Mouse (Mus musculus): ENCODE measurements around the gene Keg1. TPM values are rescaled to one million over a fixed set of nuclear protein-coding genes. Genes with fewer than 3 reads are reported as not detected.
"Not testable (repeated sequence)": the region's sequence is repeated elsewhere in the genome, so short reads cannot be mapped to it uniquely, and the experiment has no call there.

The Keg1 gene
- polyA plus RNA-seq, 1 experiment from 2014 or later = not detected

DNA sequence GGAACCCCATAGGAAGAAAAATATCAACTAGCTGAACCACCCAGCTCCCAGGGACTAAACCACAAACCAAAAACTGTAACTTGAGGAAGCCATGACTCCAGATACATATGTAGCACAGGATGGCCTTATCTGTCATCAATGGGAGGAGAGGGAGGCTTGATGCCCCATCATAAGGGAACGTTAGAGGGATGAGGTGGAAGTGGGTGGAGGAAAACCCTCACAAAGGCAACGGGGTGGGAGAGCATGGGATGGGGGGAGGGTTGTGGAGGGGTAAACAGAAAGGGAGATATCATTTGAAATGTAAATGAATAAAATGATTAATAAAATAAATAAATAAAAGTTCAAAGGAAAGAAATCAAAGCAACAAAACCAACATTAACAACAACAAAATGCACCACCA is 24.9 kb downstream of the Keg1 start:
- no peak overlapping the region for H3K4me2 ChIP-seq (replicated peaks)
- WGBS = 84% methylated on average over 2 of the region's 2 CpGs

DNA sequence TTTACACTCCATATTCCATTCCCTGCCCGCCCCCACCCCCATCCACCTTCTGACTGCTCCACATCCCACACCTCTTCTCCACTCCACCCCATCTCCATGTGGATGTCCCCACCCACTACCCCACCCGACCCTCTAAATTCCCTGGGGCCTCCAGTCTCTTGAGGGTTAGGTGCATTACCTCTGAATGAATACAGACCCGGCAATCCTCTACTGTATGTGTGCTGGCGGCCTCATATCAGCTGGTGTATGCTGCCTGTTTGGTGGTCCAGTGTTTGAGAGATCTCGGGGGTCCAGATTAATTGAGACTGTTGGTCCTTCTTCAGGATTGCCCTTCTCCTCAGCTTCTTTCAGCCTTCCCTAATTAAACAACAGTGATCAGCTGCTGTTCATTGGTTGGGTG is 25.3 kb downstream of the Keg1 start:
- not testable (repeated sequence) for H3K4me3 ChIP-seq; H3K27me3 ChIP-seq (replicated peaks); H3K4me1 ChIP-seq; ATAC-seq (ENCODE audit: low FRiP score, low read depth); H3K9me3 ChIP-seq; H3K36me3 ChIP-seq; H3K4me2 ChIP-seq (replicated peaks); H3K27ac ChIP-seq; H3K9ac ChIP-seq
- 81% methylated on average over 5 of the region's 5 CpGs for WGBS

More for the DNA sequence above, 24.9 kb downstream of the Keg1 start:
- Histone ChIP-seq H3K36me3 (no peaks in the 10 kb centered on the region), H3K4me1 (no peaks in the 10 kb centered on the region), H3K27ac (no peak overlapping the region), H3K4me3 (no peak overlapping the region), H3K9ac (no peak overlapping the region), H3K9me3 (no peaks in the 10 kb centered on the region), H3K27me3 (replicated peaks) (no peaks in the 10 kb centered on the region)
- no peak for ATAC-seq (ENCODE audit: low FRiP score, low read depth)

DNA sequence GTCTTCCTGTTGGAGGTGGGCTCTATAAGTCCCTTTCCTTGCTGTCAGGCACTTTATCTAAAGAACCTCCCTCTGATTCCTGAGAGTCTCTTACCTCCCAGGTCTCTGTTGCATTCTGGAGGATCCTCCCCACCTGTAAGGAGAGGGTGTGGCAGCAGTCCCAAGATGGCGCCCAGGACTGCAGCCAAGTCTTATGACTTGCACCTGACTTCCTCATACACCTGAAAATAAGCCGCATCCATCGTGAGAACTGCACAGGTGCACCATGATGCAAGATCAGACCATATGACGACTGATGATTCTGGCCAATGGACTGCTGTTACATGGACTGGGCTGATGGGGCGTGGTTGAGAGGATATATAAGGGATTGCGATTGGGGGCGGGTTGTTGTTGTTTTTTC is 26.0 kb downstream of the Keg1 start:
- ATAC-seq (ENCODE audit: low FRiP score, low read depth); H3K27me3 ChIP-seq (replicated peaks); H3K36me3 ChIP-seq; H3K4me1 ChIP-seq; H3K4me3 ChIP-seq; H3K4me2 ChIP-seq (replicated peaks); H3K9ac ChIP-seq; H3K27ac ChIP-seq; H3K9me3 ChIP-seq: not testable (repeated sequence)
- 94% methylated on average over 7 of the region's 7 CpGs for whole genome bisulfite sequencing

DNA sequence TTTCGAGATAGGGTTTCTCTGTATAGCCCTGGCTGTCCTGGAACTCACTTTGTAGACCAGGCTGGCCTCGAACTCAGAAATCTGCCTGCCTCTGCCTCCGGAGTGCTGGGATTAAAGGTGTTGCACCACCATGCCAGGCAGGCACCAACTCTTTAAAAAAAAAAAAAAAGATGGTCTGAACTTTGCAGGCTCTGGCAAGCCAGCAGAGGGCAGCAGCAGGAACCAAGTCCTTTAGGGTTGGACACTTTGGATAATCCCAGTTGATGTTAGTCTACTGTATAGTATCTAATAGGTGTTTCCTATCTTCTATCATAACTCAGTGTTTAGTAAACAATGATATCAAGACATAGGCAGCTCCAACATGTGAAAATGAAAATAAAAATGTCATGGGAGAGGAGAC is 26.7 kb downstream of the Keg1 start:
- Histone ChIP-seq H3K9ac (no peak overlapping the region), H3K27ac (no peak overlapping the region), H3K4me1 (no peaks in the 10 kb centered on the region), H3K27me3 (replicated peaks) (no peaks in the 10 kb centered on the region), H3K36me3 (no peaks in the 10 kb centered on the region), H3K4me3 (no peak overlapping the region), H3K4me2 (replicated peaks) (no peak overlapping the region), H3K9me3 (no peaks in the 10 kb centered on the region)
- ATAC-seq (ENCODE audit: low FRiP score, low read depth) = no peak
- 68% methylated on average over 3 of the region's 3 CpGs for WGBS

DNA sequence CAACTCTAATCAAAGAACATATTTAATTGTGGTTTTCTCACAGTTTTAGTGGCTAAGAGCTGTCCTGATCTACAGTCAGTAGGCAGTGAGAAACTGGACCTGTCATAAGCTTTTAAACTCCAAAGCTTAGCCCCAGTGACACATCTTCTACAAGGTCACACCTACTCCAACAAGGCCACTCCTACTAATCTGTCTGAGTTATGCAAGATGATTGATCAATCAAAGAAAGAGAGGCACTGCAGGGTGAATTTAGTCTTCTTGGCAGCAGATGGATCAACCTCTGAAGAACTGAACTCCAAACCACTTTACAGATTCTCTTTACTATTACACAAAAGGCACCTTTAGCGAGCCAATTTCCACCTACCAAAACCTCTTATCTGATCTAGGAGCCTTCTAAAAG is 30.3 kb downstream of the Keg1 start:
- Histone ChIP-seq H3K4me2 (replicated peaks) (no peak overlapping the region), H3K4me1 (no peaks in the 10 kb centered on the region), H3K27me3 (replicated peaks) (no peaks in the 10 kb centered on the region), H3K9me3 (no peaks in the 10 kb centered on the region), H3K36me3 (no peaks in the 10 kb centered on the region), H3K27ac (no peak overlapping the region), H3K4me3 (no peak overlapping the region), H3K9ac (no peak overlapping the region)
- no peak for ATAC-seq (ENCODE audit: low FRiP score, low read depth)
- 77% methylated on average over 1 of the region's 1 CpGs for WGBS

DNA sequence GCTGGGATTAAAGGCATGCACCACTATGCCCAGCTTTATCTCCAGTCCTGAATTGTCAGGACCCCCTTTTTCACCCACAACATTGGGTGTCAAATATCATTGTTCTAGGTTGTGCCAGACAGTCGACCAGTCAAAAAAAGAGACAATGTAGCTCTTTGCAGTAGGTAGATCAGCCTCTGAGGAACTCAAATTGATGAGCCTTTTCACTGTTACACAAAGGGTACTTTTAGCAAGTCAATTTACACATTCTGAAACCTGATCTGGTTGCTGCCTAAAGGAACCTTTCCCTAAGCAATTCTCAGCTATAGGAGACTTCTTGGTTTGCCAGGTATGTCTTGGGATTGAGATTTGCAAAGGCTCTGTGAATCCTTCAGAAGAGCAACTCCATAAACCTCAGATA is 35.5 kb downstream of the Keg1 start:
- 45% methylated on average over 1 of the region's 1 CpGs for WGBS
- Histone ChIP-seq H3K27ac (no peak overlapping the region), H3K4me2 (replicated peaks) (no peak overlapping the region), H3K4me3 (no peak overlapping the region), H3K36me3 (no peaks in the 10 kb centered on the region), H3K27me3 (replicated peaks) (no peaks in the 10 kb centered on the region), H3K4me1 (no peaks in the 10 kb centered on the region), H3K9ac (no peak overlapping the region), H3K9me3 (no peaks in the 10 kb centered on the region)
- no peak for ATAC-seq (ENCODE audit: low FRiP score, low read depth)

DNA sequence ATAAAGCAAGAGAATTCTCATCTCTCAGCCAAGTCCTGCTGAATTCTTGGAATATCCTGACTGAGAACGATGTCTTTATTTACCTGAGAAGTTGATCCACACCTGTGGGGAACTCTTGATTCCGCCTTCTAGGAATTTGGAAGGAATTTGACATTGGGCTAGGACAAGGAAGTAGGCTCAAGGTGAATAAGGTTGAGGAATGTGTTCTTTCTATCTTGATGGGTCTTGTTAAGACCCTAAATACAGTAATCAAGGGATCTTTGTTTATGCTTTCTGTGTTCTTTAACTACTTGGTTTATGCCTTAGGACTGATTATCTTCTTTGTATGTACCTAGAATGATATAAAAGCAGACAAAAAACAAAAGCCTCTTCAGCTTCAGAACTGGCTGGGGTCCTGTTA is 36.4 kb downstream of the Keg1 start:
- Histone ChIP-seq H3K4me1 (no peaks in the 10 kb centered on the region), H3K9me3 (no peaks in the 10 kb centered on the region), H3K9ac (no peak overlapping the region), H3K4me2 (replicated peaks) (no peak overlapping the region), H3K4me3 (no peak overlapping the region), H3K27ac (no peak overlapping the region), H3K36me3 (no peaks in the 10 kb centered on the region), H3K27me3 (replicated peaks) (no peaks in the 10 kb centered on the region)
- WGBS = 85% methylated on average over 2 of the region's 2 CpGs
- no peak for ATAC-seq (ENCODE audit: low FRiP score, low read depth)

DNA sequence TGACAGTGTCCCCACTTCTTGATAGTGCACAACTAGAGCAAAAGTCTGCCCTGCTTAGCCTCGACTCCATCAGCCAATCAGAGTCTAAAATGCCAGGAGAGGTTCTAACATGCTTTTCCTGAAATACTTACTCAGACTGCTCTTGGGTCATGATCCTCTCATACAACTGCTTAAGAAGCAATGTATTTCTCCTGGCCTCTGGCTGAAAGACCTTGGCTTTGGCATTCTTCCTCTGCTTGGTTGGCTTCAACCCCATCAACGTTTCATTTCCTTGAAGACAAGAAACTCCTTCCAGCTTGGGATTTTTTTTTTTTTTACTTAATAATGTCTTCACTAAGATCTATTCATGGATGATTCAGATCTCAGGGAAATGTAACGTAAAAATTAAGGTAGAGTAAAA is 60.7 kb downstream of the Keg1 start:
- no peak overlapping the region for H3K27ac ChIP-seq
- no peak overlapping the region for H3K4me2 ChIP-seq (replicated peaks)
- H3K9me3 ChIP-seq = no peaks in the 10 kb centered on the region
- H3K9ac ChIP-seq = no peak overlapping the region
- no peak for ATAC-seq (ENCODE audit: low FRiP score, low read depth)
- H3K4me1 ChIP-seq = no peaks in the 10 kb centered on the region
- no peaks in the 10 kb centered on the region for H3K27me3 ChIP-seq (replicated peaks)
- no peak overlapping the region for H3K4me3 ChIP-seq
- H3K36me3 ChIP-seq = no peaks in the 10 kb centered on the region
- WGBS = 86% methylated on average over 3 of the region's 3 CpGs

DNA sequence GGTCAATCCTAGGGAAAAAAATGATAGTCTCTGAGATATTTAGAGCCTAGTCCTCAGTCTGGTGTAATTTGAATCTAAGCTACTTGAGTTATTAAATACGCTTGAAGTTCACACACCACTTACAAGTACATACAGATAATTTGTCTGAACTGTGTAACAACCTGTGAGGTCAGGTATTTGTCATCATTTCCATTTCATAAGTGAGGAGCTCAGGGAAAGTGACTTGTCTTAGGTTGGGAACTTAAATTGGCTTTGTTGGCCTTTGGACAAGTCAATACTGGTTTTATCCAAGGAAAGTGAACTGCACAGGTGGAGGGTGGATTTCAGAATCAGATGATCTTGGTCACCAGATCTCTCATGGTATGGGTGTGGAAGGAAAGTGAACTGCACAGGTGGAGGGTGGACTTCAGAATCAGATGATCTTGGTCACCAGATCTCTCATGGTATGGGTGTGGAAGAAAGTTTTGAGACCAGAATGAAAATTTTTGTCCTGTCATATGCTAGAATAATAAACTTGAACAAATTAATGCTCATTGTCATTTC is 63.4 kb downstream of the Keg1 start:
- Histone ChIP-seq H3K27ac (no peak overlapping the region), H3K27me3 (replicated peaks) (no peaks in the 10 kb centered on the region), H3K4me1 (no peaks in the 10 kb centered on the region), H3K4me2 (replicated peaks) (no peak overlapping the region), H3K9me3 (no peaks in the 10 kb centered on the region), H3K36me3 (peaks cover 9% of the 10 kb centered on the region), H3K4me3 (no peak overlapping the region), H3K9ac (no peak overlapping the region)
- no peak for ATAC-seq (ENCODE audit: low FRiP score, low read depth)
- 82% methylated on average over 1 of the region's 1 CpGs for WGBS

DNA sequence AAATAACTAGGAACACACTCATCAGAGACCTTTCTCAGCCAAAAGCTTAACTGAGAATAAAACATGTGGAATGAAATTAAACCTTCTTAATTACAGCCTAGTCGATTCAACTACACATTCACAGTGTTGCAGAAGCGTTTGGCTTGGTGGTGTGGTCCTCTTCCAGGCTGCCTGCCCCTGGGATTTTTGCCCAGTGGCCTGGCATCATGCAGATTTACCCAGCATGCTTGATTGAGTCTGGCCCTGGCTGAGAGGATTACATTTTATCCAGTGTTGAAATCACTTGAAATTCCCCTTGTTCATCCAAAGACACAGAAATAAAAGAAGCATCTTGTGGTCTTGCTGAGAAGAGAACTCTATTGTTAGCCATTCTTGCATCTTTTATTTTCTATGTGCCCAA is 64.1 kb downstream of the Keg1 start:
- Histone ChIP-seq H3K9me3 (no peaks in the 10 kb centered on the region), H3K27ac (no peak overlapping the region), H3K4me3 (no peak overlapping the region), H3K4me2 (replicated peaks) (no peak overlapping the region), H3K36me3 (peaks cover 14% of the 10 kb centered on the region), H3K4me1 (no peaks in the 10 kb centered on the region), H3K9ac (no peak overlapping the region), H3K27me3 (replicated peaks) (no peaks in the 10 kb centered on the region)
- WGBS = 80% methylated on average over 2 of the region's 2 CpGs
- ATAC-seq (ENCODE audit: low FRiP score, low read depth) = no peak

DNA sequence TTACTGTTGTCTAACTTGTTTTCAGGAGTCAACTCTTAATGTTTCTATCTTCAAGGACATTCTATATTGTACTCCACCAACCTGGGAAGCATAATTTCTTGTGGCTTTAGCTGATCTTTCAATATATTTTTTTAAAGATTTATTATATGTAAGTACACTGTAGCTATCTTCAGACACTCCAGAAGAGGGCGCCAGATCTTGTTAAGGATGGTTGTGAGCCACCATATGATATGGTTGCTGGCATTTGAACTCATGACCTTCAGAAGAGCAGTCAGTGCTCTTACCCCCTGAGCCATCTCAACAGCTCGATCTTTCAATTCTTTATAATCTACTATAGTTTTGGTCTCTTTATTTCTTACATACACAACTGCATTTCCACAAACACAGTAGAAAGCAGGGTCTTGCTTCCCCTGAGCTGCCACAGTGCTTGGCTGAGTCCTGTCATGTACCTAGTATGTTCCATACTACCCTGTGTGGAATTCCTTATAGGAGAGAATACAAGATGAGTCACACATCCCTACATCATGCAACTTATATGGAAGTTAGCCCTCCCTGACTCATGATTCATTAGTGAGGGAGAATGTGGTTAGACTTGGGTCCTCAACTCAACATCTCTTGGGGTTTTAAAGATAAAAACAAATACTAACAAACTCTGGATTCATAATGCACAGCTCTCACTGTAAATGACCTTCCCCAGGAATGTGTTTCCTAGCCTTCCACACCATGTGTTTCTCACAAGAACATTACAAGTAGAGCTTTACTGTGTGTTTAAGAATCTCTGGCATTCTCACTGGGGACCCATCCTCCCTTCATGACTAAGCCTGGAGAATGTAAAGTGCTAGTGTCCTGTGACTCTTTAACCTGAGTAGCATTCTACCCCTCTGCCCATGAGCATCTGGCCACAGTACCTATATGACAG is 66.9 kb downstream of the Keg1 start:
- no peak overlapping the region for H3K4me2 ChIP-seq (replicated peaks)
- no peaks in the 10 kb centered on the region for H3K27me3 ChIP-seq (replicated peaks)
- no peak overlapping the region for H3K4me3 ChIP-seq
- no peaks in the 10 kb centered on the region for H3K4me1 ChIP-seq
- no peak overlapping the region for H3K27ac ChIP-seq
- no peak overlapping the region for H3K9ac ChIP-seq
- WGBS = 61% methylated on average over 2 of the region's 2 CpGs
- no peak for ATAC-seq (ENCODE audit: low FRiP score, low read depth)
- H3K36me3 ChIP-seq = peaks cover 22% of the 10 kb centered on the region
- no peaks in the 10 kb centered on the region for H3K9me3 ChIP-seq

DNA sequence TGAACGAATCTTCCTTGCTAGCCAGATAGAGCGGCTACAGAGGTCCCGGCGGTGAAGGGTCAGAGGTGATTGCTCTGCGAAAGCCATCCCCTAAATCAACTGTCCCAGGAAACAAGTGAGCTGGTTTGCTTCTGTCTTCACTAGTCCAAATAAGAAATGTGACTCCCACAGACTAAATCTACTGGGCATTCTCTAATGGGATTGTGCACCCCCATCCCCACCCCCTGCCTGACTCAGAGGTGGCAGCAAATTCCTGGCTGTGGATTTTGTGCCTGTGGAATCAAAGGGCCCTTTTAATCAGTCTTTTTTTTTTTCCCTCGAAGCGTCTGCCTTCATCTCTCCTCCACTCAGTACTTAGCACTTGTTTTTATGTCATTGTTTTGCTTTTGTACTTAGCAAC is 69.7 kb downstream of the Keg1 start, which contains the start of gene Cntf:
TSS of gene Cntf (minus strand) at position 325 of the 400 bp plus-strand sequence.
- Histone ChIP-seq H3K27ac (no peak within 1 kb of the TSS), H3K4me3 (no peak within 1 kb of the TSS), H3K27me3 (replicated peaks) (no peaks in the 10 kb centered on the region), H3K36me3 (peaks cover 45% of the 10 kb centered on the region), H3K4me2 (replicated peaks) (no peak within 1 kb of the TSS), H3K9me3 (no peaks in the 10 kb centered on the region), H3K4me1 (no peaks in the 10 kb centered on the region), H3K9ac (no peak within 1 kb of the TSS)
- 34% methylated on average over 7 of the region's 7 CpGs for WGBS
- ATAC-seq (ENCODE audit: low FRiP score, low read depth) = no peak
